Mouse (Mus musculus): ENCODE results near the gene Gm20715. TPM values are rescaled to one million over a fixed set of nuclear protein-coding genes. Genes with fewer than 3 reads are reported as not detected.

The Gm20715 gene
- polyA plus RNA-seq (2015; fragmentation: Nextera tagmentation; extraction: Ambion mirVana): not detected in 2 replicates

DNA sequence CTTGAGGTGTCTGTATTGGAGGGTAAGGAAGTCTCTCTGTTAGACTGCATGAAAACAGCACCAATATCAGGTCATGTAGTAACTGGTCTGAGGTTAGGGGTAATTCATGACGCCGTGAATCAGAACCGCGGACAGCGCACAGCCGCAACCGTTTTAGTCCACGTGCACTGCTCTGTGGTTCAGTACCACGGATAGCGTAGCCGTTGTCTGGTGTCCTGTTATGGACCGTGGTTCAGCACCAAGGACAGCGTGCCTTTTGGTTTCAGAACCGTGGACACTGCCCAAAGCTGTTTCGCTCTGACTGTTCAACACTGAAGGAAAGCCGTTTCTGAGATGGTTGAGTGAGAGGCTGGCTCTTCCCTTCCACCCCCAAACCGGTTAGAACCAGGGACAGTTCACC lies at the start of gene Gm20715:
Gene Gm20715, plus strand, starts transcription at position 235 of the 400 bp plus-strand sequence.
- ATAC-seq (replicated peaks; ENCODE audit: low FRiP score, low read depth) (peak; percentile 97), DNase-seq (ENCODE audit: low spot score) (peak; percentile 98)
- TF ChIP-seq CTCF (IDR thresholded peaks at IDR 0.05; ENCODE audit: low read depth): peak; percentile 19; the same call in 1 of the 2 replicates
- Histone ChIP-seq H3K4me1 (replicated peaks; ENCODE audit: insufficient read depth, low read length) (no peaks in the 10 kb centered on the region), H3K9ac (ENCODE audit: low read depth, low read length) (no peak within 1 kb of the TSS), H3K9me3 (replicated peaks; ENCODE audit: low read length) (no peaks in the 10 kb centered on the region), H3K4me3 (replicated peaks; ENCODE audit: low read depth, low read length) (no peak within 1 kb of the TSS), H3K36me3 (ENCODE audit: insufficient read depth, low read length) (no peaks in the 10 kb centered on the region), H3K27ac (no peak within 1 kb of the TSS), H3K27me3 (ENCODE audit: insufficient read depth, low read length) (no peaks in the 10 kb centered on the region), H3K4me2 (ENCODE audit: low read length) (no peak within 1 kb of the TSS)
- under 1% methylated on average over 17 of the region's 17 CpGs for WGBS

DNA sequence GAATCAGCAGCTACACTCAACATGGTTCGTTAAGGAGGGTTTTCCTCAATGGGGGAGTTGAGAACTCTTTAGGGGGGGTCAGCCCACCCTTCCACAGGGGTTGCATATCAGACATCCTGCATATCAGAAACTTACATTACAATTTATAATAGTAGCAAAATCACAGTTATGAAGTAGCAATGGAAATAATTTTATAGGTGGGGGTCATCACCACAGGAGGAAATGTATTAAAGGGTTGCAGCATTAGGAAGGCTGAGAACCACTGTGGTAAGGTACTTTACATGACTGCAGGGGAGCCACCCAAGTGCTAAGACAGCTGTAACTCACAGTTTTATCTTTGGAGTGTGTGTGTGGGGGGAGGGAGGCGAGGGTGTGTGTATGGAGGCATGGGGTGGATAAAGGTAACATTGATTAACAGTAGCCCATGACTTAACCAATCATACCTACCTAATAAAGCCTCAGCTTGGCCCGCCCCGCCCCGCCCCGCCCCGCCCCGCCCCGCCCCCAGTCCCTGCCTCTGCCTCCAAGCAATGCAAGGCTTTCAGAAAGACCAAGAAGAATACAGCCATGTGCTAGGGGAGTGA lies 49.5 kb upstream of the Gm20715 start:
- TF ChIP-seq CTCF (IDR thresholded peaks at IDR 0.05; ENCODE audit: low read depth): no peak
- no peaks in the 10 kb centered on the region for H3K9me3 ChIP-seq (replicated peaks; ENCODE audit: low read length)
- no peaks in the 10 kb centered on the region for H3K27me3 ChIP-seq (ENCODE audit: insufficient read depth, low read length)
- no peaks in the 10 kb centered on the region for H3K4me1 ChIP-seq (replicated peaks; ENCODE audit: insufficient read depth, low read length)
- H3K27ac ChIP-seq: no peak overlapping the region
- no peak overlapping the region for H3K9ac ChIP-seq (ENCODE audit: low read depth, low read length)
- DNase-seq (ENCODE audit: low spot score) (no peak), ATAC-seq (replicated peaks; ENCODE audit: low FRiP score, low read depth) (no peak)
- no peak overlapping the region for H3K4me2 ChIP-seq (ENCODE audit: low read length)
- no peaks in the 10 kb centered on the region for H3K36me3 ChIP-seq (ENCODE audit: insufficient read depth, low read length)
- 11% methylated on average over 9 of the region's 9 CpGs for WGBS
- H3K4me3 ChIP-seq (replicated peaks; ENCODE audit: low read depth, low read length): no peak overlapping the region

DNA sequence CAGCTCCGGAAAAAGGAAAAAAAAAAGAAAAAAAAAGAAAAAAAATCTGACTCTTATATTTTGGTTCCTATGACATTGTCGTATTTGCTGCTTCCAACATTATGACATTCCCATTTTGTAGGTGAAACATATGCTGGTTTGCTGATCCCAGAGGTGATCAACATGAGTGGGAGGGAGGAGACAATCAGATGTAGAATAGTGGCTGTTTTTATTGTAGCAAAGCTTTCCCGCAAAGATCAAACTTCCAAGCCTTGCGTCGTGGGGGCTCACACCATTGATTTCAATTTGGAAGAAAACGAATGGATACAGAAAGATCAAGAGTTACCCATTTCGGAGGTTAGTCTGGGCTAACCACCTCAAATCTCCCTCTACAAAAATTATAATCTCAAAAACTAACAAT lies 48.3 kb upstream of the Gm20715 start:
- Histone ChIP-seq H3K9me3 (replicated peaks; ENCODE audit: low read length) (no peaks in the 10 kb centered on the region), H3K4me1 (replicated peaks; ENCODE audit: insufficient read depth, low read length) (no peaks in the 10 kb centered on the region), H3K4me2 (ENCODE audit: low read length) (peak overlapping the region; percentile 62), H3K27ac (peak overlapping the region; percentile 69), H3K4me3 (replicated peaks; ENCODE audit: low read depth, low read length) (peak overlapping the region; percentile 43), H3K9ac (ENCODE audit: low read depth, low read length) (peak overlapping the region; percentile 46), H3K36me3 (ENCODE audit: insufficient read depth, low read length) (no peaks in the 10 kb centered on the region), H3K27me3 (ENCODE audit: insufficient read depth, low read length) (no peaks in the 10 kb centered on the region)
- 23% methylated on average over 7 of the region's 7 CpGs for WGBS
- no peak for DNase-seq (ENCODE audit: low spot score)
- TF ChIP-seq CTCF (IDR thresholded peaks at IDR 0.05; ENCODE audit: low read depth): no peak
- no peak for ATAC-seq (replicated peaks; ENCODE audit: low FRiP score, low read depth)

DNA sequence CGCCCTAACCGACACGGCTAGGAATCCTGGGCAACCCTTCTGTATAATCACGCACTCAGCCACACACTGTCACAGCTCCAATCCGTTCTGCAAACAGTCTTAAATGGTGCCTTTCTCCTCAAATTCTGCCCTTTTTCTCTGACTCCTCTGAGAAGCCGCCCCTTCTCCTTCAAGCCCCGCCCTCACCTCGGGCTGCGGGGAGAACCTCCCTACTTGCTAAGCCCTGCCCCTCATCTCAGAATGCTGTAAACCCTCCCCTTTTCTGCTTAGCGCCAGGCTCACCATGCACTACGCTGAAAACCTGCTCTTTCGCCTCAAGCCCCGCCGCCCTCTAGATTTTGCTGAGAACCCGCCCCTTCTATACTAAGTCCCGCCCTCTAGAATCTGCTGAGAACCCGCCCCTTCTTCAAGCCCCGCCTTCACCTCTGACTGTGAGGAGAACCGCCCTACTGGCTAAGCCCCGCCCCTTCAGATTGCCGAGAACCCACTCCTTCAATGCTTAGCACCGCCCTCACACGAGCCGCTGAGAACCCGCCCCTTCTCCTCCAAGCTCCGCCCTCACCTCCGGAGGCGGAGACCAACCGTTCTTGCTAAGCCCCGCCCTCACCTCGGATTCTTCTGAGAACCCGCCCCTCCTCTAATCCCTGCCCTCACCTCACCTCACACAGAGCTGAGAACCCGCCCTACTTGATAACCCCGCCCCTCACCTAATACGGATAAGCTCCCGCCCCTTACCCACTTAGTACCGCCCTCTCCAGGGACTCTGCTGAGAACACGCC lies 47.6 kb upstream of the Gm20715 start:
- Histone ChIP-seq H3K4me3 (replicated peaks; ENCODE audit: low read depth, low read length) (peak overlapping the region; percentile 49), H3K4me1 (replicated peaks; ENCODE audit: insufficient read depth, low read length) (no peaks in the 10 kb centered on the region), H3K9ac (ENCODE audit: low read depth, low read length) (peak overlapping the region; percentile 46), H3K36me3 (ENCODE audit: insufficient read depth, low read length) (no peaks in the 10 kb centered on the region), H3K27me3 (ENCODE audit: insufficient read depth, low read length) (no peaks in the 10 kb centered on the region), H3K4me2 (ENCODE audit: low read length) (peak overlapping the region; percentile 62), H3K27ac (peak overlapping the region; percentile 69), H3K9me3 (replicated peaks; ENCODE audit: low read length) (no peaks in the 10 kb centered on the region)
- ATAC-seq (replicated peaks; ENCODE audit: low FRiP score, low read depth) (peak; percentile 95), DNase-seq (ENCODE audit: low spot score) (peak; percentile 100)
- no peak for TF ChIP-seq CTCF (IDR thresholded peaks at IDR 0.05; ENCODE audit: low read depth)
- WGBS: under 1% methylated on average over 38 of the region's 38 CpGs

DNA sequence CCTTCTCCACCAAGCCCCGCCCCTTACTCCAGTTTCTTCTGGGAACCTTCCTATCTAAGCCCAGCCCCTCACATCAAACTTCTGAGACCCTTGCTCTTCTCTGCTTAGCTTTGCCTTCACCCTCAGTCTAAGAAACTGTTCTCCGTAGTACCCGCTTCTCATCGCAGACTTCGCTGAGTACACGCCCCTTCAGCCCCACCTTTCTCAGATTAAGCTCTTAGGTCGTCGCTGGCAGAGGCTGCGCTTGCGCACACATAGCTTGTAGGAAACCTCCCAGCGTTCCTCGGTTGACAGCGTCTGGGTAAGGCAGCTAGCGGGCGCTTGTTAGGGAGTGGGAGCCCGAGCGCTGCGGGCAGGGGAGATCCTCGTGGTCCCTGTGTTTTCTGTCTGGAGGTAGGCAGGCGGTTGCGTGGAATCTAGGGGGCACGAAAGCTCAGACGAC lies 47.0 kb upstream of the Gm20715 start, which contains the start of gene Zfp78:
Gene Zfp78, plus strand, starts transcription at position 234 of the 442 bp plus-strand sequence.
- no peaks in the 10 kb centered on the region for H3K36me3 ChIP-seq (ENCODE audit: insufficient read depth, low read length)
- H3K27me3 ChIP-seq (ENCODE audit: insufficient read depth, low read length): no peaks in the 10 kb centered on the region
- peak within 1 kb of the TSS; percentile 58 for H3K9ac ChIP-seq (ENCODE audit: low read depth, low read length)
- H3K4me2 ChIP-seq (ENCODE audit: low read length): peak within 1 kb of the TSS; percentile 62
- H3K9me3 ChIP-seq (replicated peaks; ENCODE audit: low read length): no peaks in the 10 kb centered on the region
- peak; percentile 53 for TF ChIP-seq CTCF (IDR thresholded peaks at IDR 0.05; ENCODE audit: low read depth)
- WGBS: under 1% methylated on average over 23 of the region's 23 CpGs
- peak within 1 kb of the TSS; percentile 49 for H3K4me3 ChIP-seq (replicated peaks; ENCODE audit: low read depth, low read length)
- peak; percentile 96 for DNase-seq (ENCODE audit: low spot score)
- peak; percentile 84 for ATAC-seq (replicated peaks; ENCODE audit: low FRiP score, low read depth)
- peak within 1 kb of the TSS; percentile 69 for H3K27ac ChIP-seq
- no peaks in the 10 kb centered on the region for H3K4me1 ChIP-seq (replicated peaks; ENCODE audit: insufficient read depth, low read length)

DNA sequence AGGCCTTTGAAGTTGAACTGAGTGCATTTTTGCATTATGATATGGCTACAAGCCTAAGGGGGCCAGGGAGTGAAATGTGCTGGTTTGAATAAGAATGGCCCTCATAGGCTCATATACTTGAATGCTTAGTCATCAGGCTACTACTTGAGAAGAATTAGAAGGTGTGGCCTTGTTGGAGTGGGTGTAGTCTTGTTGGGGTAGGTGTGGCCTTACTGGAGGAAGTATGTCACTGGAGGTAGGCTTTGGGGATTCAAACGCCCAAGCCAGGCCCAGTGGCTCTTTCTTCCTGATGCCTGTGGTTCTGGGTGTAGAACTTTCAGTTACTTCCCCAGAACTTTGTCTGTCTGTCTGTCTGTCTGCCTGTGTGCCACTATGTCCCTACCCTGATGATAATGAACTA lies 45.3 kb upstream of the Gm20715 start:
- no peak for TF ChIP-seq CTCF (IDR thresholded peaks at IDR 0.05; ENCODE audit: low read depth)
- H3K27ac ChIP-seq: no peak overlapping the region
- 53% methylated on average over 1 of the region's 1 CpGs for WGBS
- no peaks in the 10 kb centered on the region for H3K36me3 ChIP-seq (ENCODE audit: insufficient read depth, low read length)
- H3K9me3 ChIP-seq (replicated peaks; ENCODE audit: low read length): no peaks in the 10 kb centered on the region
- H3K4me3 ChIP-seq (replicated peaks; ENCODE audit: low read depth, low read length): no peak overlapping the region
- H3K4me2 ChIP-seq (ENCODE audit: low read length): no peak overlapping the region
- no peaks in the 10 kb centered on the region for H3K4me1 ChIP-seq (replicated peaks; ENCODE audit: insufficient read depth, low read length)
- H3K9ac ChIP-seq (ENCODE audit: low read depth, low read length): no peak overlapping the region
- ATAC-seq (replicated peaks; ENCODE audit: low FRiP score, low read depth): no peak
- no peak for DNase-seq (ENCODE audit: low spot score)
- no peaks in the 10 kb centered on the region for H3K27me3 ChIP-seq (ENCODE audit: insufficient read depth, low read length)
